In genomic region chr7:63910912-63911311, GRCm38 (mm10) we compare ENCODE assay signal across 9 mouse cellular contexts. TPM values are rescaled to one million over a fixed set of nuclear protein-coding genes. Genes with fewer than 3 reads are reported as not detected.
DNase-seq lines count a peak whose midpoint lies in the region; ATAC-seq and TF ChIP-seq lines count a peak whose summit lies in the region.
"Had no signal": no experiment of that assay in that cellular context is flagged by ENCODE, and none has a peak within 500 bp of the region (broad histone marks: within the 10 kb centered on the region; RNA-seq: fewer than 3 reads in every experiment).

No protein-coding gene starts in this region.

- H3K27me3 ChIP-seq in kidney, embryonic 14.5 days (ENCODE audit: control insufficient read depth, insufficient read depth, low read length): no peaks in the 10 kb centered on the region
- no peaks in the 10 kb centered on the region for H3K27me3 ChIP-seq in intestine, embryonic 15.5 days (replicated peaks)
- H3K27me3 ChIP-seq in forebrain, embryonic 13.5 days: no peaks in the 10 kb centered on the region

- H3K4me3 ChIP-seq in kidney, embryonic 14.5 days (ENCODE audit: low read length): no peak overlapping the region
- H3K4me3 ChIP-seq in bone marrow, adult 2 months (replicated peaks; ENCODE audit: control insufficient read depth, low read depth, low read length): no peak overlapping the region
- no peak overlapping the region for H3K4me3 ChIP-seq in intestine, embryonic 15.5 days (replicated peaks)
- H3K4me3 ChIP-seq in forebrain, embryonic 13.5 days: no peak overlapping the region

- TF ChIP-seq POLR2A in bone marrow, adult 2 months (IDR thresholded peaks at IDR 0.05; ENCODE audit: borderline replicate concordance, control insufficient read depth, low read depth, low read length): peak; percentile 48; the same call in 1 of the 2 replicates

- no peak overlapping the region for H3K9ac ChIP-seq in kidney, embryonic 14.5 days (ENCODE audit: low read depth, low read length)
- H3K9ac ChIP-seq in intestine, embryonic 15.5 days: no peak overlapping the region
- no peak overlapping the region for H3K9ac ChIP-seq in forebrain, embryonic 13.5 days

- TF ChIP-seq CTCF in bone marrow, adult 2 months (IDR thresholded peaks at IDR 0.05; ENCODE audit: control insufficient read depth, insufficient read depth, low read length): peak; percentile 49; the same call in 1 of the 2 replicates

- ATAC-seq in kidney, embryonic 14.5 days (ENCODE audit: low FRiP score, low TSS enrichment): peak; percentile 51
- no peak for ATAC-seq in intestine, embryonic 15.5 days
- no peak for ATAC-seq in forebrain, embryonic 13.5 days

- H3K4me2 ChIP-seq in kidney, embryonic 14.5 days (replicated peaks; ENCODE audit: low read depth, low read length): no peak overlapping the region
- no peak overlapping the region for H3K4me2 ChIP-seq in intestine, embryonic 15.5 days (replicated peaks)
- H3K4me2 ChIP-seq in forebrain, embryonic 13.5 days: no peak overlapping the region

- no peaks in the 10 kb centered on the region for H3K9me3 ChIP-seq in kidney, embryonic 14.5 days (ENCODE audit: control insufficient read depth, low read length)
- no peaks in the 10 kb centered on the region for H3K9me3 ChIP-seq in intestine, embryonic 15.5 days
- no peaks in the 10 kb centered on the region for H3K9me3 ChIP-seq in forebrain, embryonic 13.5 days (replicated peaks)

- peaks cover 44% of the 10 kb centered on the region for H3K4me1 ChIP-seq in kidney, embryonic 14.5 days (ENCODE audit: control insufficient read depth, insufficient read depth, low read length)
- peaks cover 29% of the 10 kb centered on the region for H3K4me1 ChIP-seq in bone marrow, adult 2 months (ENCODE audit: control insufficient read depth, insufficient read depth, low read length)
- H3K4me1 ChIP-seq in intestine, embryonic 15.5 days (replicated peaks): peaks cover 48% of the 10 kb centered on the region
- peaks cover 64% of the 10 kb centered on the region for H3K4me1 ChIP-seq in forebrain, embryonic 13.5 days

- H3K36me3 ChIP-seq in kidney, embryonic 14.5 days (ENCODE audit: control insufficient read depth, insufficient read depth, low read length): no peaks in the 10 kb centered on the region
- H3K36me3 ChIP-seq in intestine, embryonic 15.5 days: no peaks in the 10 kb centered on the region
- no peaks in the 10 kb centered on the region for H3K36me3 ChIP-seq in forebrain, embryonic 13.5 days (ENCODE audit: poor library complexity, severe bottlenecking)

- DNase-seq in kidney, adult 11 months: no peak
- DNase-seq in lung, postnatal 4 days: peak; percentile 73 to 83
- DNase-seq in layer of hippocampus, postnatal 36 days: no peak
- DNase-seq in adrenal gland, postnatal 25 days: no peak

- H3K27ac ChIP-seq in kidney, embryonic 14.5 days (ENCODE audit: low read depth, low read length): no peak overlapping the region
- H3K27ac ChIP-seq in bone marrow, adult 2 months (ENCODE audit: control insufficient read depth, insufficient read depth, low read depth, low read length, poor library complexity): peak overlapping the region; percentile 95
- H3K27ac ChIP-seq in intestine, embryonic 15.5 days: 0 out of 2 replicates have a peak overlapping the region, but pooled peaks have one; percentile 27
- no peak overlapping the region for H3K27ac ChIP-seq in forebrain, embryonic 13.5 days

- 21% methylated on average over 4 of the region's 4 CpGs for WGBS in kidney, embryonic 14.5 days
- 4% methylated on average over 4 of the region's 4 CpGs for WGBS in bone marrow, adult 2 months
- WGBS in intestine, embryonic 15.5 days: 44% methylated on average over 4 of the region's 4 CpGs
- WGBS in forebrain, embryonic 13.5 days: 41% methylated on average over 4 of the region's 4 CpGs

RNA-seq across cellular contexts. Expression of gene E030018B13Rik, which starts 5.7 kb away (rescaled TPM):
- 0.35 TPM in 1 of 2 replicates, not detected in the other for polyA plus RNA-seq in kidney, embryonic 14.5 days (2014; fragmentation: Nextera tagmentation; extraction: Ambion mirVana)
- not detected in 2 replicates for polyA plus RNA-seq in bone marrow, adult 2 months (2011; ENCODE audit: insufficient read depth, insufficient read length, low replicate concordance, missing spikeins)
- polyA plus RNA-seq in intestine, embryonic 15.5 days (2015; fragmentation: Nextera tagmentation; extraction: Ambion mirVana): not detected in 2 replicates
- total RNA-seq in layer of hippocampus, postnatal 36 days (2021): not detected
- not detected in 2 replicates for total RNA-seq in adrenal gland, postnatal 25 days (2021)
- 0.22 TPM in 1 of 2 replicates, not detected in the other for polyA plus RNA-seq in forebrain, embryonic 13.5 days (2015; fragmentation: Nextera tagmentation; extraction: Ambion mirVana)
- polyA plus RNA-seq: large intestine, adult 2 months had no signal

RNA-seq across cellular contexts. Expression of gene Klf13, which starts 27.8 kb away (rescaled TPM):
- 23.0 and 23.2 TPM in 2 replicates for polyA plus RNA-seq in kidney, embryonic 14.5 days (2014; fragmentation: Nextera tagmentation; extraction: Ambion mirVana)
- polyA plus RNA-seq in bone marrow, adult 2 months (2011; ENCODE audit: insufficient read depth, insufficient read length, low replicate concordance, missing spikeins): 38.0 and 58.7 TPM in 2 replicates
- polyA plus RNA-seq in intestine, embryonic 15.5 days (2015; fragmentation: Nextera tagmentation; extraction: Ambion mirVana): 25.9 and 26.7 TPM in 2 replicates
- 100 to 1,000 TPM; 189 to 211 TPM for total RNA-seq in layer of hippocampus, postnatal 36 days (2021)
- 85.4 and 93.8 TPM in 2 replicates for total RNA-seq in adrenal gland, postnatal 25 days (2021)
- 30.4 and 33.5 TPM in 2 replicates for polyA plus RNA-seq in forebrain, embryonic 13.5 days (2015; fragmentation: Nextera tagmentation; extraction: Ambion mirVana)

Comparison
In these comparisons a context has a peak if more than half of its experiments do, and no peak if none do; other contexts are left out.
1. H3K27ac ChIP-seq: peak in bone marrow, adult 2 months (single experiment) and intestine, embryonic 15.5 days (single experiment); none in kidney, embryonic 14.5 days (single experiment) and forebrain, embryonic 13.5 days (single experiment).
2. DNase-seq: peak in lung, postnatal 4 days (2 of 2); none in kidney, adult 11 months (single experiment), layer of hippocampus, postnatal 36 days (0 of 2) and adrenal gland, postnatal 25 days (single experiment).